Mouse (Mus musculus) embryonic facial prominence, embryonic 14.5 days (tissue): Measurements from ENCODE around the gene Gm20869. TPM values are rescaled to one million over a fixed set of nuclear protein-coding genes. Genes with fewer than 3 reads are reported as not detected.
"Not testable (repeated sequence)": the region's sequence is repeated elsewhere in the genome, so short reads cannot be mapped to it uniquely, and the experiment has no call there.

Experiments
- ATAC-seq: fragments of 200-750 bp; cut with Nextera tagmentation; 2 replicates; pipeline ENCODE4 v1.8.0; 2017; ENCODE audit warnings: low read depth, moderate number of reproducible peaks, moderate TSS enrichment
- DNase-seq: peaks from one replicate; pipeline ENCODE4 v3.0.0-alpha.2; 2015; ENCODE audit warnings: low spot score
- H3K27ac ChIP-seq: fragments of 300-500 bp; sonication (generic); replicated peaks from 2 replicates; pipeline ENCODE4 v1.5.1; 2014; ENCODE audit warnings: low read depth, mild to moderate bottlenecking, low read length, moderate library complexity
- H3K27me3 ChIP-seq: fragments of 300-500 bp; sonication (generic); replicated peaks from 2 replicates; pipeline ENCODE4 v1.6.1; 2014; ENCODE audit warnings: low read length; ENCODE audit not compliant: control insufficient read depth, insufficient read depth
- H3K36me3 ChIP-seq: fragments of 300-500 bp; sonication (generic); 2 replicates; pipeline ENCODE4 v1.6.1; 2014; ENCODE audit warnings: low read length, mixed read lengths; ENCODE audit not compliant: control insufficient read depth, insufficient read depth
- H3K4me1 ChIP-seq: fragments of 300-500 bp; sonication (generic); 2 replicates; pipeline ENCODE4 v1.6.1; 2014; ENCODE audit warnings: antibody characterized with exemption, low read length; ENCODE audit not compliant: control insufficient read depth, insufficient read depth
- H3K4me2 ChIP-seq: fragments of 300-500 bp; sonication (generic); 2 replicates; pipeline ENCODE4 v1.6.1; 2014; ENCODE audit warnings: low read depth, mild to moderate bottlenecking, low read length, moderate library complexity, mixed read lengths
- H3K4me3 ChIP-seq: fragments of 300-500 bp; sonication (generic); 2 replicates; pipeline ENCODE4 v1.5.1; 2014; ENCODE audit warnings: low read depth, mild to moderate bottlenecking, low read length
- H3K9ac ChIP-seq: fragments of 300-500 bp; sonication (generic); 2 replicates; pipeline ENCODE4 v1.6.1; 2014; ENCODE audit warnings: low read depth, mild to moderate bottlenecking, low read length, moderate library complexity, mixed read lengths
- H3K9me3 ChIP-seq: fragments of 300-500 bp; sonication (generic); 2 replicates; pipeline ENCODE4 v1.6.1; 2016; ENCODE audit warnings: low read length; ENCODE audit not compliant: control insufficient read depth
- WGBS: fragments of 180-500 bp; shearing (Covaris S2); extraction: QIAGEN DNeasy Blood & Tissue Kit; methylation state at CpG from one replicate; pipeline ENCODE4 v1.1.7; 2014; 5-methylcytosine and 5-hydroxymethylcytosine counted together
- polyA plus RNA-seq: library from polyadenylated mRNA; unstranded; fragments of >200 nt; fragmentation: Nextera tagmentation; extraction: Ambion mirVana; gene quantifications from 2 replicates; pipeline ENCODE4 v1.2.1, GENCODE M21; 2014

Gm20869 gene
- not detected in 2 replicates for polyA plus RNA-seq

- H3K4me3 ChIP-seq, H3K4me2 ChIP-seq, H3K27me3 ChIP-seq, H3K27ac ChIP-seq, H3K4me1 ChIP-seq, H3K9me3 ChIP-seq, H3K36me3 ChIP-seq, H3K9ac ChIP-seq, DNase-seq, ATAC-seq: not testable (repeated sequence)
- no CpG with 5 or more reads among the region's 6 CpGs for WGBS
Measured at GRCm38 (mm10) chrY:71469149-71469548, at the start of gene Gm20869. Gene Gm20869 (plus strand): TSS chrY:71469449.

Other genes with a start within 250 kb of the Gm20869 start
- gene Gm20870, start 222.6 kb downstream of the Gm20869 start, polyA plus RNA-seq, result not detected in 2 replicates